Mouse (Mus musculus): ENCODE measurements around the gene Plcb1. TPM values are rescaled to one million over a fixed set of nuclear protein-coding genes. Genes with fewer than 3 reads are reported as not detected.
A peak's percentile ranks its signal among the peaks of the same experiment; 100 is the strongest.

The Plcb1 gene
- total RNA-seq, 2 experiments from 2014 or later: 152 to 156 TPM

GRCm38 (mm10) chr2:135243764-135244163 is 457.9 kb downstream of the Plcb1 start:
- Histone ChIP-seq H3K27ac (no peak overlapping the region), H3K4me3 (no peak overlapping the region)
- TF ChIP-seq CTCF (conservative IDR thresholded peaks at IDR 0.05): no peak
- DNase-seq (ENCODE audit: low spot score in 2 of 2): no peak

DNA sequence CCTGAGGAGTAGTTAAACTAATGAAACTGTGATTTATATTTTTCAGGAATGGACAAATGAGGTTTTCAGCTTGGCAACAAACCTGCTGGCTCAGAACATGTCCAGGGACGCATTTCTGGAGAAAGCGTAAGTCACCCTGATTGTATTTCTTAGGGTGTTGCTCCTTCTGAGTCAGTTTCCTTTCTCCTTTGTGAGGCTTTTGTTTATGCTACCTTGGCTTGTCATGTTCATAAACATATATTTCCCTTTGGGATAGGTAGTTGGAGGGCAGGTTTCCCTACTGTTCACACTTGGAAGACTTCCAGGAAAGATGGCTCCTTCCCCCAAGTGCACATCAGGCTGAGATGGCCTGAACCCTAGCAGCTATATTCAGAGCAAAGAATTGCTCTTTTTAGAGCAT is 464.1 kb downstream of the Plcb1 start:
- Histone ChIP-seq H3K4me3 (no peak overlapping the region), H3K27ac (no peak overlapping the region)
- TF ChIP-seq CTCF (conservative IDR thresholded peaks at IDR 0.05): no peak
- no peak for DNase-seq (ENCODE audit: low spot score in 2 of 2)

GRCm38 (mm10) chr2:135251821-135252315 is 466.0 kb downstream of the Plcb1 start:
- H3K27ac ChIP-seq: no peak overlapping the region
- no peak overlapping the region for H3K4me3 ChIP-seq
- peak; percentile 78 for TF ChIP-seq CTCF (conservative IDR thresholded peaks at IDR 0.05)
- DNase-seq (ENCODE audit: low spot score in 2 of 2): no peak

DNA sequence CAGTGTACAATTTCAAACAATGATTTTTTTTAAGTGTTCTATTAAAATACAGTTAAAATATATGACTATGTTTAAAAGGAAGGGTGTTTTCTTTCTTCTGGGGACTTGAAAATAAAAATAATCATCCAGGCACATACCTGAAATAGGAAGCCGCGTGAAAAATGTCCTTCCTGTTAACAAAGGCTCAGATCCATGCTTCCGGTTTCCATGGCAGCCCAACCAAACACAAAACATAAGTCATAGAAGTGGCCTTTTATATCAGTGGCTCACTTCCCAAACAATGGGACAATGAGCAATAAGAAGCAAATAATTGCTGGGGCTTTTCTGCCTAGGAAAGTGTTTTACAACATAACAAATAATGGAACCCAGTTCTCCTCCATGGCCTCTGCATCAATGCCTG is 473.3 kb downstream of the Plcb1 start:
- no peak for DNase-seq (ENCODE audit: low spot score in 2 of 2)
- peak overlapping the region; percentile 18; the same call in 1 of the 2 replicates for H3K27ac ChIP-seq
- H3K4me3 ChIP-seq: no peak overlapping the region
- no peak for TF ChIP-seq CTCF (conservative IDR thresholded peaks at IDR 0.05)

- Histone ChIP-seq H3K27ac (no peak overlapping the region), H3K4me3 (no peak overlapping the region)
- peak; percentile 34; the same call in 1 of the 2 replicates for TF ChIP-seq CTCF (conservative IDR thresholded peaks at IDR 0.05)
- no peak for DNase-seq (ENCODE audit: low spot score in 2 of 2)
These were observed 478.1 kb downstream of the Plcb1 start for GRCm38 (mm10) chr2:135263943-135264342.

DNA sequence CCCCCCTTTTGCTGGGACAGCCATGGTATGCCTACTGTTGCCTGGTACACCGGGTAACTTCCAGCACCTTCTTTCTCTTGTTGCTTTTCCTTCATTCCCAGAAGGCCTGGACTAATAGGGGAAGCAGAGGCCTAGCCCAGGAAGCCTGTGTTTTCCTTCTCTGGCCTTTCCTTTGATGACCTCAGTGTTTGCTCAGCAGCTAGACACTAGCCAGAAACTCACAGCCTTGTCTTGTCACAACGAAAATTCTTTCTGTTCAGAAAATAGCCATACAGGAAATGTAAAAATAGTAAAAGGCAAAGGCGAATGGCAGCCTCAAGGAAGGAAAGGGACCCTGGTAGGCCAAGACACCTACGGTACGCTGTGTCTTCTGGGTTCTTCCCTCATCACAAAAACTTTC is 489.1 kb downstream of the Plcb1 start:
- no peak for TF ChIP-seq CTCF (conservative IDR thresholded peaks at IDR 0.05)
- Histone ChIP-seq H3K4me3 (no peak overlapping the region), H3K27ac (no peak overlapping the region)
- DNase-seq (ENCODE audit: low spot score in 2 of 2): no peak

DNA sequence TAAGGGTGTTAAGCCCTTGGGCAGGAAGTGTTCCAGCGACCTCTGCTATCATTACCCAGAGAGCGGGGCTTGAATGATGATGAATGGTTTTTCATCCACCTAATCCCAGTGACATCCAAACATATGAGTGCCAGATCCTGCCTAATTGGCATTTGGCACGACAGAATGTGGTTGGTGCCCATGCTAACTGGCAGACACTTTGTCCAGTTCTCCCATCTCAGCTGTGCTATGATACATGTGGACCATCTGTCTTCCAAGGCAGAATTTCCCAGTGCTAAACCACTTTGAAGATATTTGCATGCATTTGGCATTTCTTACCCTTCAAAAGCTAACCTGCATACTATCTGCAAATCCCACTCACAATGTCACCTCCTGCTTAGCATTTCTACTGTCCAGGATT is 492.6 kb downstream of the Plcb1 start:
- peak; percentile 49 to 60 for DNase-seq (ENCODE audit: low spot score in 2 of 2)
- Histone ChIP-seq H3K27ac (peak overlapping the region; percentile 47; the same call in 1 of the 2 replicates), H3K4me3 (no peak overlapping the region)
- no peak for TF ChIP-seq CTCF (conservative IDR thresholded peaks at IDR 0.05)

- no peak for TF ChIP-seq CTCF (conservative IDR thresholded peaks at IDR 0.05)
- peak overlapping the region; percentile 47; the same call in 1 of the 2 replicates for H3K27ac ChIP-seq
- no peak for DNase-seq (ENCODE audit: low spot score in 2 of 2)
- no peak overlapping the region for H3K4me3 ChIP-seq
These were observed 493.2 kb downstream of the Plcb1 start for GRCm38 (mm10) chr2:135279026-135279425.

- peak; percentile 78 for TF ChIP-seq CTCF (conservative IDR thresholded peaks at IDR 0.05)
- Histone ChIP-seq H3K4me3 (no peak overlapping the region), H3K27ac (no peak overlapping the region)
- no peak for DNase-seq (ENCODE audit: low spot score in 2 of 2)
These were observed 497.9 kb downstream of the Plcb1 start for GRCm38 (mm10) chr2:135283783-135284182.

- DNase-seq (ENCODE audit: low spot score in 2 of 2): no peak
- H3K27ac ChIP-seq: no peak overlapping the region
- no peak for TF ChIP-seq CTCF (conservative IDR thresholded peaks at IDR 0.05)
- no peak overlapping the region for H3K4me3 ChIP-seq
These were observed 510.4 kb downstream of the Plcb1 start for GRCm38 (mm10) chr2:135296184-135296769.

DNA sequence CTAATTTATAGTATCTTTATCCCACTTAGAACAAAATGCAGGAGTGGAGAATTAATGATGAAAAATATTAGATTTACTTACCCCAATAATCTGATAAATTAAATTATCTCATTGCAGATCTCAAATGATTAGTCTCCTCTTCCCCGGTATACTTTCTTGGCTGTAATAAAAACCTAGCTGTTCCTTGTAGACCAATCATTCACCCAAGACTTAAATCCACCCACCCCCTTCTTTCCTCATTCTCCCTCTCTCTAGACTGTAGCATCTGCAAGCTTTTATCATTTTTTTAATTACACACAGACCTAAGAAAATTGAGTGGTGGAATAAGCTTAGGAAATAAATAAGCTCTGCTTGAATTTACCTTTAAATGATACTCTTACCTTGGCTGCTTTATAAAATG is 514.6 kb downstream of the Plcb1 start:
- no peak for TF ChIP-seq CTCF (conservative IDR thresholded peaks at IDR 0.05)
- no peak for DNase-seq (ENCODE audit: low spot score in 2 of 2)
- Histone ChIP-seq H3K27ac (no peak overlapping the region), H3K4me3 (no peak overlapping the region)

- no peak for DNase-seq (ENCODE audit: low spot score in 2 of 2)
- no peak overlapping the region for H3K4me3 ChIP-seq
- H3K27ac ChIP-seq: no peak overlapping the region
- no peak for TF ChIP-seq CTCF (conservative IDR thresholded peaks at IDR 0.05)
These were observed 516.6 kb downstream of the Plcb1 start for GRCm38 (mm10) chr2:135302483-135302882.

- no peak for TF ChIP-seq CTCF (conservative IDR thresholded peaks at IDR 0.05)
- DNase-seq (ENCODE audit: low spot score in 2 of 2): no peak
- no peak overlapping the region for H3K27ac ChIP-seq
- H3K4me3 ChIP-seq: no peak overlapping the region
These were observed 519.3 kb downstream of the Plcb1 start for GRCm38 (mm10) chr2:135305186-135305585.

DNA sequence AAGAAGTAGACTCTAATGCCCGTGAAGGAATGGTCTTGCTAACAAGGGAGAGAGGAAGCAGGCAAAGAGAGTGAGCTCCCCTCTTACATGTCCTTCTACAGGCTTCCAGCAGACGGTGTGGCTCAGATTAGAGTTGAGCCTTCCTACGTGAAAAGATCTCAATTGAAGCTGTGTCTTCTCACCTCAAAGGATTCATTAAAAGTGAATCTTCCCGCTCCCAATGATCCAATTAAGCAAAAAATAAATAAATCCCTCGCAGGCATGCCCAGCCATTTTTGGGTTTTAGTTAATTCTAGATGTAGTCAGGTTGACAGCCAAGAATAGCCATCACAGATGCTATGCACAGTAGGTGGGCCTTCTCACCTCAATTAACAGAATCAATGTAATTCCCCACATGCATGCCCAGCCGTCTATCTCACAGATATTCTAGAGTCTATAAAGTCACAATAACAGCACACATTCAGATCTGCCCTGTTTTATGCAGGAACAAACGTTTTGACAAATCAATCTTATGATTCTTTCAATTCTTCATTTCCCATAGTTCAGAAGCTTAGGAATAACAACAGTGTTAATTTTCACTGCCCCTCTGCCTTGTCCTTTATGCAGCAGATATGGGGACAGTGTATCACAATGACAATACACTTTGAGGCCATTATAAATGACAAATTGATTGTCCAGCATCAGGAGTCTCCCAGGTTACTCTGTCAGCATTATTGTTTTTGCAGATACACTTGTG is 520.0 kb downstream of the Plcb1 start:
- no peak overlapping the region for H3K27ac ChIP-seq
- TF ChIP-seq CTCF (conservative IDR thresholded peaks at IDR 0.05): no peak
- DNase-seq (ENCODE audit: low spot score in 2 of 2): no peak
- no peak overlapping the region for H3K4me3 ChIP-seq

Measured in layer of hippocampus, adult 2 months (tissue).